Mouse (Mus musculus) heart, adult 10 weeks (tissue): ENCODE measurements around the gene 1700056E22Rik. TPM values are rescaled to one million over a fixed set of nuclear protein-coding genes. Genes with fewer than 3 reads are reported as not detected.

Source experiments
- polyA plus RNA-seq: library from polyadenylated mRNA; stranded (reverse); fragments of 350-450 nt; fragmentation: Illumina TruSeq; extraction: RNeasy Lipid Tissue Mini Kit (QIAGEN cat#74804); gene quantifications from one replicate; pipeline ENCODE4 v1.2.3, GENCODE M21; 2014; ENCODE audit warnings: low read depth, low replicate concordance

The 1700056E22Rik gene
- polyA plus RNA-seq: 0.68 TPM

DNA sequence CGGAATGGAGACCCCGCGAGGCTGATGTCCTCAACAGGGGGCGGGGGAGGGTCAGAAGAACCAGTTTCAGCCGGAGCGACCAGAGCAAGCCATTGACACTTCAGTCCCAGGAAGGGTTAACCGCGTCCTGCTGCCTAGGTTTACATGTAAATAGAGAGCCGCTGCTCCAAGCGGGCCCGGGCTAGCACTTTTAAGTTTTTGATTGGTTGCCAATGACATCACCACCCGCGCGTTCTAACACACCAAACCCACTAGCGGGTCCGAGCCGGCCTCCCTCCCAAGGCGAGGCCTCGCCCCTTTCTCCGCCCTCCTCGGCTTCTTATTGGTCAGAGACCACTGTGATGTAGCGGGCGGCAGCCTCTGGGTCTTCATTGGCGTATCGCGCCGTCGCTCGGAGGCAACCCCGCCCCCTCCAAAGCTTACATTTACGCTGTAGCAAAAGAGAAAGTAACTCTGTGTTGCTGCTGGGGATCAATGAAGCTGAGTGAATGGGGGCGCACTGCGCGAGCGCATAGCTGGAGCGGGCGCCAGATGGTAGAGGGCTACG lies at the start of gene 1700056E22Rik:
TSS of gene 1700056E22Rik (minus strand) at position 291 of the 547 bp plus-strand sequence.

DNA sequence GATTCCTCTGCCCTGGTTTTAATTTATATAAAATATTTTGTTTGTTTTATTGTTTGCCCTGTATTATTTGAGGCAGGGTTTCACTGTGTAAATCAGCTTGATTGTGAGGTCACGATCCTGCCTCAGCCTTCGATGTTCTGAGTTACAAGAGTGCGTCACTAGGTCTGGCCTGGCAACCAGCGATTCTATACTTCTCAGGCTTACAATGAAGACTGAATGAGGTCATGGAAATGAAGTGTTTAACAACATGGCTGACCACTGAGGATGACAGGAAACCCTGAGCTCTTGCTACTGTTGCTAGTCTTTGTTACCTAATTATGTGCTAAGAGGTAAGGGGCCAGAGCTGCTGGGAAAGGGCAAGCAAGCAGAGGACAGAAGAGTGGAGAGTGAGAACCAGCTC lies 21.0 kb downstream of the 1700056E22Rik start, which contains the start of gene Dusp10:
TSS of gene Dusp10 (plus strand) at position 197 of the 400 bp plus-strand sequence.

Other genes with a start within 250 kb of the 1700056E22Rik start
- 6.3 TPM for gene Dusp10, start 21.0 kb downstream of the 1700056E22Rik start, polyA plus RNA-seq